Mouse (Mus musculus): ENCODE measurements around the gene Fmo2.

- TF ChIP-seq CTCF (IDR thresholded peaks at IDR 0.05; ENCODE audit: low read depth) (no peak), EP300 (optimal IDR thresholded peaks at IDR 0.05) (no peak)
These were observed 3.4 kb upstream of the Fmo2 start for GRCm38 (mm10) chr1:162901879-162902278.

All from stomach, postnatal 0 days (tissue).